Mouse (Mus musculus): ENCODE measurements around the gene Morn1.

Morn1 gene

GRCm38 (mm10) chr4:155117396-155117978 is 31.1 kb downstream of the Morn1 start:
- no peak for DNase-seq (ENCODE audit: extremely low spot score, low spot score)

GRCm38 (mm10) chr4:155118278-155118677 is 31.9 kb downstream of the Morn1 start:
- no peak for DNase-seq (ENCODE audit: extremely low spot score, low spot score)

GRCm38 (mm10) chr4:155120038-155120437 is 33.7 kb downstream of the Morn1 start:
- DNase-seq (ENCODE audit: extremely low spot score, low spot score), result no peak

GRCm38 (mm10) chr4:155120583-155120982 is 34.2 kb downstream of the Morn1 start:
- DNase-seq (ENCODE audit: extremely low spot score, low spot score), result no peak

- no peak for DNase-seq (ENCODE audit: extremely low spot score, low spot score)
These were observed 34.8 kb downstream of the Morn1 start for GRCm38 (mm10) chr4:155121222-155121621.

- no peak for DNase-seq (ENCODE audit: extremely low spot score, low spot score)
These were observed 35.6 kb downstream of the Morn1 start for GRCm38 (mm10) chr4:155121915-155122443.

GRCm38 (mm10) chr4:155122444-155123040 is 36.2 kb downstream of the Morn1 start:
- DNase-seq (ENCODE audit: extremely low spot score, low spot score), result no peak

GRCm38 (mm10) chr4:155123868-155124534 is 37.6 kb downstream of the Morn1 start:
- no peak for DNase-seq (ENCODE audit: extremely low spot score, low spot score)

GRCm38 (mm10) chr4:155125310-155125709 is 38.9 kb downstream of the Morn1 start:
- DNase-seq (ENCODE audit: extremely low spot score, low spot score), result no peak

- DNase-seq (ENCODE audit: extremely low spot score, low spot score), result no peak
These were observed 39.8 kb downstream of the Morn1 start for GRCm38 (mm10) chr4:155126194-155126593.

- DNase-seq (ENCODE audit: extremely low spot score, low spot score), result no peak
These were observed 40.4 kb downstream of the Morn1 start for GRCm38 (mm10) chr4:155126602-155127372.

GRCm38 (mm10) chr4:155128411-155128810 is 42.0 kb downstream of the Morn1 start:
- DNase-seq (ENCODE audit: extremely low spot score, low spot score), result no peak

GRCm38 (mm10) chr4:155129132-155129917 is 42.9 kb downstream of the Morn1 start:
- no peak for DNase-seq (ENCODE audit: extremely low spot score, low spot score)

GRCm38 (mm10) chr4:155129996-155130395 is 43.6 kb downstream of the Morn1 start:
- DNase-seq (ENCODE audit: extremely low spot score, low spot score), result no peak

GRCm38 (mm10) chr4:155130616-155131015 is 44.2 kb downstream of the Morn1 start:
- DNase-seq (ENCODE audit: extremely low spot score, low spot score), result no peak

GRCm38 (mm10) chr4:155133188-155133587 is 46.8 kb downstream of the Morn1 start:
- DNase-seq (ENCODE audit: extremely low spot score, low spot score), result no peak

- no peak for DNase-seq (ENCODE audit: extremely low spot score, low spot score)
These were observed 47.5 kb downstream of the Morn1 start for GRCm38 (mm10) chr4:155133658-155134417.

GRCm38 (mm10) chr4:155134686-155135172 is 48.4 kb downstream of the Morn1 start:
- no peak for DNase-seq (ENCODE audit: extremely low spot score, low spot score)

GRCm38 (mm10) chr4:155135909-155136585 is 49.7 kb downstream of the Morn1 start:
- no peak for DNase-seq (ENCODE audit: extremely low spot score, low spot score)
